Comparison of ENCODE assay signal across 31 mouse cellular contexts in genomic region chr17:63092774-63093173, GRCm38 (mm10).
DNase-seq lines count a peak whose midpoint lies in the region; ATAC-seq and TF ChIP-seq lines count a peak whose summit lies in the region.
"Had no signal": no experiment of that assay in that cellular context is flagged by ENCODE, and none has a peak within 500 bp of the region (broad histone marks: within the 10 kb centered on the region; RNA-seq: fewer than 3 reads in every experiment).

No protein-coding gene starts in this region.

- TF ChIP-seq POLR2A in MEL (IDR thresholded peaks at IDR 0.05; ENCODE audit: control insufficient read depth in 1 of 2, insufficient read depth in 1 of 2, low read depth in 1 of 2, low read length in 2 of 2, poor library complexity in 1 of 2), result no peak

- H3K36me3 ChIP-seq in MEL (ENCODE audit: control insufficient read depth in 1 of 2, insufficient read depth in 2 of 2, low read length in 2 of 2), result peaks cover 0 to 9% of the 10 kb centered on the region in 2 experiments; a peak in 2 of 4 replicates
- H3K36me3 ChIP-seq: embryonic facial prominence, embryonic 12.5 days; heart, embryonic 13.5 days; hindbrain, embryonic 10.5 days; hindbrain, embryonic 15.5 days; limb, embryonic 13.5 days; liver, embryonic 12.5 days had no signal

- H3K4me1 ChIP-seq in MEL (ENCODE audit: control insufficient read depth in 1 of 2, insufficient read depth in 2 of 2, low read length in 2 of 2), result peaks cover 9 to 10% of the 10 kb centered on the region in 2 experiments
- H3K4me1 ChIP-seq: embryonic facial prominence, embryonic 12.5 days; hindbrain, embryonic 10.5 days; hindbrain, embryonic 15.5 days; limb, embryonic 13.5 days; liver, embryonic 12.5 days had no signal

- no peak for TF ChIP-seq EP300 in MEL (IDR thresholded peaks at IDR 0.05; ENCODE audit: low read depth in 1 of 2, low read length in 2 of 2)

- peak overlapping the region; percentile 70 for H3K27ac ChIP-seq in MEL (ENCODE audit: control insufficient read depth, low read depth, low read length)
- H3K27ac ChIP-seq: embryonic facial prominence, embryonic 12.5 days; heart, adult 2 months; heart, embryonic 13.5 days; hindbrain, embryonic 10.5 days; hindbrain, embryonic 15.5 days; kidney, postnatal 0 days; left cerebral cortex, adult 2 months; limb, embryonic 13.5 days; liver, embryonic 12.5 days; stomach, postnatal 0 days had no signal

- ATAC-seq in hematopoietic stem cell, adult 5-6 weeks (replicated peaks in 1 of 2; ENCODE audit: insufficient read depth in 1 of 2, low FRiP score in 2 of 2, low TSS enrichment in 1 of 2, low read depth in 1 of 2, poor library complexity in 2 of 2, severe bottlenecking in 2 of 2), result peak; percentile 78 to 88
- peak; percentile 46 for ATAC-seq in neutrophil, adult 5-6 weeks (ENCODE audit: extremely low read depth, insufficient number of reproducible peaks, low FRiP score, poor library complexity, severe bottlenecking)
- ATAC-seq: forebrain, embryonic 14.5 days; liver, embryonic 12.5 days; liver, postnatal 0 days had no signal

- peak; percentile 19 to 22 for DNase-seq in spleen, postnatal 36 days (ENCODE audit: low spot score in 2 of 2)
- no peak for DNase-seq in spleen, postnatal 10 days (ENCODE audit: low spot score in 2 of 2)
- peak; percentile 77 for DNase-seq in MEL (ENCODE audit: low read depth, low spot score)
- DNase-seq in frontal cortex, postnatal 36 days (ENCODE audit: low spot score in 2 of 2), result no peak
- DNase-seq in right cerebral cortex, adult 2 months (ENCODE audit: low spot score in 2 of 2), result no peak
- no peak for DNase-seq in kidney, postnatal 14 days
- DNase-seq: adrenal gland, adult 2 months; cerebellum, adult 8-10 months; cerebellum, postnatal 25 days; gastrocnemius, postnatal 36 days; heart, adult 2 months; heart, postnatal 10 days; kidney, adult 18-20 months; liver, postnatal 0 days; lung, postnatal 36 days; midbrain, embryonic 14.5 days; right cerebral cortex, adult 18-20 months; right cerebral cortex, postnatal 4 days; thymus, postnatal 4 days had no signal

- peak overlapping the region; percentile 68 for H3K9ac ChIP-seq in MEL (ENCODE audit: control insufficient read depth, low read depth, low read length, poor library complexity, severe bottlenecking)
- H3K9ac ChIP-seq: embryonic facial prominence, embryonic 12.5 days; heart, embryonic 13.5 days; hindbrain, embryonic 15.5 days; limb, embryonic 13.5 days; liver, embryonic 12.5 days; liver, postnatal 0 days had no signal

- TF ChIP-seq RAD21 in MEL (IDR thresholded peaks at IDR 0.05; ENCODE audit: low read depth, low read length), result no peak

- no peak for TF ChIP-seq CTCF in MEL (IDR thresholded peaks at IDR 0.05 in 2 of 3, conservative IDR thresholded peaks at IDR 0.05 in 1 of 3; ENCODE audit: control insufficient read depth in 1 of 3, insufficient read depth in 1 of 3, low read depth in 2 of 3, low read length in 3 of 3, poor library complexity in 1 of 3, severe bottlenecking in 1 of 3)

- H3K79me2 ChIP-seq in MEL (ENCODE audit: control insufficient read depth, insufficient read depth, low read length, poor library complexity), result no peaks in the 10 kb centered on the region

- no peaks in the 10 kb centered on the region for H3K9me3 ChIP-seq in MEL (replicated peaks; ENCODE audit: insufficient read depth, low read length)
- H3K9me3 ChIP-seq: hindbrain, embryonic 15.5 days; liver, embryonic 12.5 days had no signal

- no peaks in the 10 kb centered on the region for H3K27me3 ChIP-seq in MEL (ENCODE audit: control insufficient read depth in 1 of 2, insufficient read depth in 2 of 2, low read length in 2 of 2)
- H3K27me3 ChIP-seq: embryonic facial prominence, embryonic 12.5 days; heart, embryonic 13.5 days; hindbrain, embryonic 15.5 days; limb, embryonic 13.5 days; liver, embryonic 12.5 days had no signal

- H3K4me3 ChIP-seq in MEL (ENCODE audit: control insufficient read depth in 1 of 2, insufficient read depth in 1 of 2, low read depth in 2 of 2, low read length in 2 of 2), result peak overlapping the region; percentile 23 to 49
- H3K4me3 ChIP-seq: embryonic facial prominence, embryonic 12.5 days; heart, adult 2 months; heart, embryonic 13.5 days; hindbrain, embryonic 10.5 days; hindbrain, embryonic 15.5 days; left cerebral cortex, adult 2 months; limb, embryonic 13.5 days; liver, embryonic 12.5 days had no signal

TF ChIP-seq in MEL, 35 proteins besides CTCF, POLR2A, EP300 and RAD21:
- TF ChIP-seq SMC3 (IDR thresholded peaks at IDR 0.05; ENCODE audit: low read depth, low read length), result no peak
- peak; percentile 36; the same call in 1 of the 2 replicates for TF ChIP-seq SIN3A (IDR thresholded peaks at IDR 0.05; ENCODE audit: low read length)
- peak; percentile 73 for TF ChIP-seq ZKSCAN1 (IDR thresholded peaks at IDR 0.05; ENCODE audit: low read depth, low read length)
- TF ChIP-seq USF1 (IDR thresholded peaks at IDR 0.05; ENCODE audit: low read depth, low read length), result peak; percentile 59; the same call in 1 of the 2 replicates
- no peak for TF ChIP-seq E2F4 (IDR thresholded peaks at IDR 0.05; ENCODE audit: borderline replicate concordance, low read depth, low read length)

Comparison
In these comparisons a context has a peak if more than half of its experiments do, and no peak if none do; other contexts are left out.
1. DNase-seq: peak in spleen, postnatal 36 days (2 of 2) and MEL (single experiment); none in spleen, postnatal 10 days (0 of 2), frontal cortex, postnatal 36 days (0 of 2), right cerebral cortex, adult 2 months (0 of 2) and kidney, postnatal 14 days (single experiment).